In the genomic region with DNA sequence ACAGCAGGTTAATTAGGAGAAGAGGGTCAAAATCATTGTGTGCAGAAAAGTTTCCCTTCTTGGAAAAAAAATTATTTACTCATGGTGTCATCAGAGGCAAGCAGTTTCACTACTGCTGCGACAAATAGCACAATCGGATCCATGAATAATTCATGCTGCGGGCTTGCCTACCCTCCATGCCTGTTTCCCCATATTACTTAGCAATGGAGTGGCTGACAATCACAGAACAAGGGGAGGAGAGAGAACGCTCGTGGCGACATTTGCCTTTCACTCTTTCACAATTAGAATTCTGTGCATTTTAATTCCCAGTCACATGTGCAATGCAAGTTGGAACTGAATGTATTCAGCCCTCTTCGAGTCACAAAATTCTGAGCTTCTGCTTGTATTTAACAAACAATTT, we compare ENCODE assay signal across 13 mouse cellular contexts.
A peak's percentile ranks its signal among the peaks of the same experiment; 100 is the strongest.
DNase-seq lines count a peak whose midpoint lies in the region; ATAC-seq lines count a peak whose summit lies in the region.
"Had no signal": no experiment of that assay in that cellular context is flagged by ENCODE, and none has a peak within 500 bp of the region (broad histone marks: within the 10 kb centered on the region; RNA-seq: fewer than 3 reads in every experiment).

No protein-coding gene starts in this region.

- no peak overlapping the region for H3K9ac ChIP-seq in forebrain, embryonic 12.5 days
- no peak overlapping the region for H3K9ac ChIP-seq in hindbrain, embryonic 14.5 days
- no peak overlapping the region for H3K9ac ChIP-seq in midbrain, embryonic 16.5 days (ENCODE audit: low read depth, low read length)
- H3K9ac ChIP-seq in kidney, embryonic 16.5 days (replicated peaks; ENCODE audit: low read length): no peak overlapping the region
- H3K9ac ChIP-seq: embryonic facial prominence, embryonic 12.5 days; liver, embryonic 14.5 days had no signal

- H3K36me3 ChIP-seq in forebrain, embryonic 12.5 days (replicated peaks): no peaks in the 10 kb centered on the region
- no peaks in the 10 kb centered on the region for H3K36me3 ChIP-seq in hindbrain, embryonic 14.5 days (replicated peaks; ENCODE audit: control insufficient read depth, insufficient read depth)
- no peaks in the 10 kb centered on the region for H3K36me3 ChIP-seq in midbrain, embryonic 16.5 days (ENCODE audit: control insufficient read depth, insufficient read depth, low read length)
- no peaks in the 10 kb centered on the region for H3K36me3 ChIP-seq in kidney, embryonic 16.5 days (ENCODE audit: insufficient read depth, low read length)
- H3K36me3 ChIP-seq: embryonic facial prominence, embryonic 12.5 days had no signal

- DNase-seq in A20 (ENCODE audit: low read depth, low spot score): peak; percentile 21
- DNase-seq in hindbrain, embryonic 14.5 days (ENCODE audit: low spot score): peak; percentile 58
- DNase-seq in frontal cortex, postnatal 10 days (ENCODE audit: low spot score in 2 of 2): no peak
- DNase-seq in kidney, adult 8-10 months: no peak
- no peak for DNase-seq in c-Kit-positive CD71-positive TER-119-positive erythroid progenitor cells, embryonic 14.5 days (ENCODE audit: low spot score)
- DNase-seq: heart, adult 18-20 months; kidney, adult 9 months; lung, postnatal 14 days had no signal

- H3K9me3 ChIP-seq in forebrain, embryonic 12.5 days: no peaks in the 10 kb centered on the region
- H3K9me3 ChIP-seq in hindbrain, embryonic 14.5 days (ENCODE audit: control insufficient read depth, low read length): no peaks in the 10 kb centered on the region
- H3K9me3 ChIP-seq in midbrain, embryonic 16.5 days (replicated peaks; ENCODE audit: control insufficient read depth, low read length, poor library complexity, severe bottlenecking): no peaks in the 10 kb centered on the region
- no peaks in the 10 kb centered on the region for H3K9me3 ChIP-seq in kidney, embryonic 16.5 days (ENCODE audit: low read length)
- H3K9me3 ChIP-seq: embryonic facial prominence, embryonic 12.5 days had no signal

- WGBS in forebrain, embryonic 12.5 days: 31% methylated on average over 7 of the region's 7 CpGs
- 15% methylated on average over 7 of the region's 7 CpGs for WGBS in hindbrain, embryonic 14.5 days
- 12% methylated on average over 7 of the region's 7 CpGs for WGBS in midbrain, embryonic 16.5 days
- WGBS in kidney, embryonic 16.5 days: 83% methylated on average over 7 of the region's 7 CpGs

- peak; percentile 65 for ATAC-seq in forebrain, embryonic 12.5 days (ENCODE audit: low FRiP score)
- ATAC-seq in hindbrain, embryonic 14.5 days (ENCODE audit: low FRiP score): peak; percentile 60; the same call in 1 of the 2 replicates
- ATAC-seq in midbrain, embryonic 16.5 days: peak; percentile 66
- no peak for ATAC-seq in kidney, embryonic 16.5 days (ENCODE audit: low FRiP score, low TSS enrichment)

- peak overlapping the region; percentile 56; the same call in 1 of the 2 replicates for H3K27ac ChIP-seq in forebrain, embryonic 12.5 days
- H3K27ac ChIP-seq in hindbrain, embryonic 14.5 days: peak overlapping the region; percentile 46; the same call in 1 of the 2 replicates
- H3K27ac ChIP-seq in midbrain, embryonic 16.5 days (ENCODE audit: low read length): no peak overlapping the region
- no peak overlapping the region for H3K27ac ChIP-seq in kidney, embryonic 16.5 days (ENCODE audit: low read length)
- H3K27ac ChIP-seq: embryonic facial prominence, embryonic 12.5 days; liver, embryonic 14.5 days had no signal

- peak overlapping the region; percentile 13 for H3K4me2 ChIP-seq in forebrain, embryonic 12.5 days
- peak overlapping the region; percentile 1; the same call in 1 of the 2 replicates for H3K4me2 ChIP-seq in hindbrain, embryonic 14.5 days (replicated peaks)
- H3K4me2 ChIP-seq in midbrain, embryonic 16.5 days (ENCODE audit: low read length): peak overlapping the region; percentile 33
- no peak overlapping the region for H3K4me2 ChIP-seq in kidney, embryonic 16.5 days (replicated peaks; ENCODE audit: low read depth, low read length)
- H3K4me2 ChIP-seq: embryonic facial prominence, embryonic 12.5 days had no signal

- no peak overlapping the region for H3K4me3 ChIP-seq in forebrain, embryonic 12.5 days (replicated peaks)
- H3K4me3 ChIP-seq in hindbrain, embryonic 14.5 days (replicated peaks; ENCODE audit: low read length): no peak overlapping the region
- H3K4me3 ChIP-seq in midbrain, embryonic 16.5 days (ENCODE audit: low read depth, low read length): no peak overlapping the region
- no peak overlapping the region for H3K4me3 ChIP-seq in kidney, embryonic 16.5 days (ENCODE audit: low read length)
- H3K4me3 ChIP-seq: embryonic facial prominence, embryonic 12.5 days had no signal

- peaks cover 17% of the 10 kb centered on the region for H3K27me3 ChIP-seq in forebrain, embryonic 12.5 days
- no peaks in the 10 kb centered on the region for H3K27me3 ChIP-seq in hindbrain, embryonic 14.5 days (ENCODE audit: control insufficient read depth, insufficient read depth, low read length)
- no peaks in the 10 kb centered on the region for H3K27me3 ChIP-seq in midbrain, embryonic 16.5 days (ENCODE audit: control insufficient read depth, insufficient read depth, low read depth, low read length)
- H3K27me3 ChIP-seq in kidney, embryonic 16.5 days (ENCODE audit: insufficient read depth, low read length): no peaks in the 10 kb centered on the region
- H3K27me3 ChIP-seq: embryonic facial prominence, embryonic 12.5 days had no signal

- H3K4me1 ChIP-seq in forebrain, embryonic 12.5 days: peaks cover 55% of the 10 kb centered on the region
- peaks cover 50% of the 10 kb centered on the region for H3K4me1 ChIP-seq in hindbrain, embryonic 14.5 days (replicated peaks; ENCODE audit: control insufficient read depth, insufficient read depth, low read length)
- H3K4me1 ChIP-seq in midbrain, embryonic 16.5 days (ENCODE audit: control insufficient read depth, insufficient read depth, low read length): peaks cover 33% of the 10 kb centered on the region
- peaks cover 5% of the 10 kb centered on the region for H3K4me1 ChIP-seq in kidney, embryonic 16.5 days (ENCODE audit: insufficient read depth, low read length)

Comparison
In these comparisons a context has a peak if more than half of its experiments do, and no peak if none do; other contexts are left out.
1. DNase-seq: peak in A20 (single experiment) and hindbrain, embryonic 14.5 days (single experiment); none in frontal cortex, postnatal 10 days (0 of 2), kidney, adult 8-10 months (0 of 2) and c-Kit-positive CD71-positive TER-119-positive erythroid progenitor cells, embryonic 14.5 days (single experiment).
2. H3K27ac ChIP-seq: peak in forebrain, embryonic 12.5 days (single experiment) and hindbrain, embryonic 14.5 days (single experiment); none in midbrain, embryonic 16.5 days (single experiment) and kidney, embryonic 16.5 days (single experiment).